Mouse (Mus musculus): ENCODE results near the gene Tom1. TPM values are rescaled to one million over a fixed set of nuclear protein-coding genes. Genes with fewer than 3 reads are reported as not detected.

Gene Tom1
- polyA plus RNA-seq, 1 experiment from 2014 or later: 14.4 TPM

- Histone ChIP-seq H3K4me1 (ENCODE audit: control insufficient read depth, low read depth, low read length) (peaks cover 16% of the 10 kb centered on the region), H3K27ac (ENCODE audit: low read length) (no peak overlapping the region), H3K4me3 (ENCODE audit: low read depth, low read length) (no peak overlapping the region), H3K27me3 (ENCODE audit: control insufficient read depth, insufficient read depth, low read depth, low read length) (no peaks in the 10 kb centered on the region), H3K4me2 (ENCODE audit: low read depth, low read length) (no peak overlapping the region), H3K9me3 (replicated peaks; ENCODE audit: control insufficient read depth, low read length) (no peaks in the 10 kb centered on the region), H3K9ac (ENCODE audit: low read depth, low read length) (no peak overlapping the region), H3K36me3 (ENCODE audit: control insufficient read depth, insufficient read depth) (no peaks in the 10 kb centered on the region; the same call in 1 of the 2 replicates)
- no peak for ATAC-seq (ENCODE audit: low read depth)
- WGBS (ENCODE audit: insufficient replicate concordance): 62% methylated on average over 2 of the region's 2 CpGs
These were observed 19.9 kb upstream of the Tom1 start for GRCm38 (mm10) chr8:75013557-75013956.

- Histone ChIP-seq H3K4me3 (ENCODE audit: low read depth, low read length) (no peak overlapping the region), H3K9ac (ENCODE audit: low read depth, low read length) (no peak overlapping the region), H3K4me2 (ENCODE audit: low read depth, low read length) (no peak overlapping the region), H3K4me1 (ENCODE audit: control insufficient read depth, low read depth, low read length) (peaks cover 16% of the 10 kb centered on the region), H3K36me3 (ENCODE audit: control insufficient read depth, insufficient read depth) (no peaks in the 10 kb centered on the region; the same call in 1 of the 2 replicates), H3K27ac (ENCODE audit: low read length) (no peak overlapping the region), H3K27me3 (ENCODE audit: control insufficient read depth, insufficient read depth, low read depth, low read length) (no peaks in the 10 kb centered on the region), H3K9me3 (replicated peaks; ENCODE audit: control insufficient read depth, low read length) (no peaks in the 10 kb centered on the region)
- WGBS (ENCODE audit: insufficient replicate concordance): 51% methylated on average over 3 of the region's 3 CpGs
- no peak for ATAC-seq (ENCODE audit: low read depth)
These were observed 19.5 kb upstream of the Tom1 start for GRCm38 (mm10) chr8:75013964-75014363.

GRCm38 (mm10) chr8:75015981-75016380 is 17.5 kb upstream of the Tom1 start:
- peak overlapping the region; percentile 42; the same call in 1 of the 2 replicates for H3K27ac ChIP-seq (ENCODE audit: low read length)

GRCm38 (mm10) chr8:75016422-75016821 is 17.1 kb upstream of the Tom1 start:
- Histone ChIP-seq H3K4me1 (ENCODE audit: control insufficient read depth, low read depth, low read length) (peaks cover 16% of the 10 kb centered on the region), H3K9ac (ENCODE audit: low read depth, low read length) (no peak overlapping the region), H3K9me3 (replicated peaks; ENCODE audit: control insufficient read depth, low read length) (no peaks in the 10 kb centered on the region), H3K27ac (ENCODE audit: low read length) (peak overlapping the region; percentile 42; the same call in 1 of the 2 replicates), H3K4me3 (ENCODE audit: low read depth, low read length) (no peak overlapping the region), H3K36me3 (ENCODE audit: control insufficient read depth, insufficient read depth) (peaks cover 2% of the 10 kb centered on the region), H3K27me3 (ENCODE audit: control insufficient read depth, insufficient read depth, low read depth, low read length) (no peaks in the 10 kb centered on the region), H3K4me2 (ENCODE audit: low read depth, low read length) (no peak overlapping the region)
- WGBS (ENCODE audit: insufficient replicate concordance): 41% methylated on average over 1 of the region's 1 CpGs
- ATAC-seq (ENCODE audit: low read depth): no peak

More at GRCm38 (mm10) chr8:75015981-75016380, 17.5 kb upstream of the Tom1 start:
- peaks cover 16% of the 10 kb centered on the region for H3K4me1 ChIP-seq (ENCODE audit: control insufficient read depth, low read depth, low read length)
- H3K36me3 ChIP-seq (ENCODE audit: control insufficient read depth, insufficient read depth): no peaks in the 10 kb centered on the region
- H3K27me3 ChIP-seq (ENCODE audit: control insufficient read depth, insufficient read depth, low read depth, low read length): no peaks in the 10 kb centered on the region
- H3K9me3 ChIP-seq (replicated peaks; ENCODE audit: control insufficient read depth, low read length): no peaks in the 10 kb centered on the region
- WGBS (ENCODE audit: insufficient replicate concordance): 42% methylated on average over 2 of the region's 2 CpGs
- no peak overlapping the region for H3K9ac ChIP-seq (ENCODE audit: low read depth, low read length)
- H3K4me2 ChIP-seq (ENCODE audit: low read depth, low read length): no peak overlapping the region
- peak; percentile 72 for ATAC-seq (ENCODE audit: low read depth)
- no peak overlapping the region for H3K4me3 ChIP-seq (ENCODE audit: low read depth, low read length)

GRCm38 (mm10) chr8:75018274-75018972 is 15.1 kb upstream of the Tom1 start:
- Histone ChIP-seq H3K27ac (ENCODE audit: low read length) (no peak overlapping the region), H3K4me3 (ENCODE audit: low read depth, low read length) (no peak overlapping the region), H3K9me3 (replicated peaks; ENCODE audit: control insufficient read depth, low read length) (no peaks in the 10 kb centered on the region), H3K36me3 (ENCODE audit: control insufficient read depth, insufficient read depth) (peaks cover 22% of the 10 kb centered on the region), H3K27me3 (ENCODE audit: control insufficient read depth, insufficient read depth, low read depth, low read length) (no peaks in the 10 kb centered on the region), H3K9ac (ENCODE audit: low read depth, low read length) (no peak overlapping the region), H3K4me1 (ENCODE audit: control insufficient read depth, low read depth, low read length) (peaks cover 16% of the 10 kb centered on the region), H3K4me2 (ENCODE audit: low read depth, low read length) (no peak overlapping the region)
- peak; percentile 21; the same call in 1 of the 2 replicates for ATAC-seq (ENCODE audit: low read depth)
- WGBS (ENCODE audit: insufficient replicate concordance): 61% methylated on average over 5 of the region's 5 CpGs

GRCm38 (mm10) chr8:75023660-75024316 is 9.7 kb upstream of the Tom1 start:
- no peak for ATAC-seq (ENCODE audit: low read depth)
- no peak overlapping the region for H3K9ac ChIP-seq (ENCODE audit: low read depth, low read length)
- H3K36me3 ChIP-seq (ENCODE audit: control insufficient read depth, insufficient read depth): peaks cover 42% of the 10 kb centered on the region
- H3K27ac ChIP-seq (ENCODE audit: low read length): no peak overlapping the region
- no peaks in the 10 kb centered on the region for H3K27me3 ChIP-seq (ENCODE audit: control insufficient read depth, insufficient read depth, low read depth, low read length)
- H3K4me3 ChIP-seq (ENCODE audit: low read depth, low read length): no peak overlapping the region
- no peaks in the 10 kb centered on the region for H3K4me1 ChIP-seq (ENCODE audit: control insufficient read depth, low read depth, low read length)
- no peak overlapping the region for H3K4me2 ChIP-seq (ENCODE audit: low read depth, low read length)
- WGBS (ENCODE audit: insufficient replicate concordance): 72% methylated on average over 3 of the region's 3 CpGs
- H3K9me3 ChIP-seq (replicated peaks; ENCODE audit: control insufficient read depth, low read length): no peaks in the 10 kb centered on the region

- no peaks in the 10 kb centered on the region for H3K9me3 ChIP-seq (replicated peaks; ENCODE audit: control insufficient read depth, low read length)
- 84% methylated on average over 4 of the region's 4 CpGs for WGBS (ENCODE audit: insufficient replicate concordance)
- peaks cover 50% of the 10 kb centered on the region for H3K36me3 ChIP-seq (ENCODE audit: control insufficient read depth, insufficient read depth)
- no peaks in the 10 kb centered on the region for H3K4me1 ChIP-seq (ENCODE audit: control insufficient read depth, low read depth, low read length)
- H3K9ac ChIP-seq (ENCODE audit: low read depth, low read length): no peak overlapping the region
- no peak overlapping the region for H3K4me3 ChIP-seq (ENCODE audit: low read depth, low read length)
- ATAC-seq (ENCODE audit: low read depth): no peak
- H3K27me3 ChIP-seq (ENCODE audit: control insufficient read depth, insufficient read depth, low read depth, low read length): no peaks in the 10 kb centered on the region
- H3K4me2 ChIP-seq (ENCODE audit: low read depth, low read length): no peak overlapping the region
- no peak overlapping the region for H3K27ac ChIP-seq (ENCODE audit: low read length)
These were observed 7.7 kb upstream of the Tom1 start for GRCm38 (mm10) chr8:75025809-75026208.

GRCm38 (mm10) chr8:75030453-75031024 is 3.0 kb upstream of the Tom1 start:
- H3K4me2 ChIP-seq (ENCODE audit: low read depth, low read length): no peak overlapping the region
- WGBS (ENCODE audit: insufficient replicate concordance): 88% methylated on average over 3 of the region's 3 CpGs
- ATAC-seq (ENCODE audit: low read depth): no peak
- no peaks in the 10 kb centered on the region for H3K9me3 ChIP-seq (replicated peaks; ENCODE audit: control insufficient read depth, low read length)
- no peak overlapping the region for H3K9ac ChIP-seq (ENCODE audit: low read depth, low read length)
- no peak overlapping the region for H3K27ac ChIP-seq (ENCODE audit: low read length)
- peaks cover 14% of the 10 kb centered on the region for H3K4me1 ChIP-seq (ENCODE audit: control insufficient read depth, low read depth, low read length)
- H3K4me3 ChIP-seq (ENCODE audit: low read depth, low read length): no peak overlapping the region
- peaks cover 16% of the 10 kb centered on the region for H3K36me3 ChIP-seq (ENCODE audit: control insufficient read depth, insufficient read depth)
- H3K27me3 ChIP-seq (ENCODE audit: control insufficient read depth, insufficient read depth, low read depth, low read length): no peaks in the 10 kb centered on the region

GRCm38 (mm10) chr8:75032961-75033360 is 544 bp upstream of the Tom1 start:
- H3K27me3 ChIP-seq (ENCODE audit: control insufficient read depth, insufficient read depth, low read depth, low read length): no peaks in the 10 kb centered on the region
- ATAC-seq (ENCODE audit: low read depth): no peak
- 0 out of 2 replicates have a peak overlapping the region, but pooled peaks have one; percentile 37 for H3K27ac ChIP-seq (ENCODE audit: low read length)
- peaks cover 11% of the 10 kb centered on the region for H3K36me3 ChIP-seq (ENCODE audit: control insufficient read depth, insufficient read depth)
- peak overlapping the region; percentile 34 for H3K9ac ChIP-seq (ENCODE audit: low read depth, low read length)
- peak overlapping the region; percentile 83 for H3K4me3 ChIP-seq (ENCODE audit: low read depth, low read length)
- 61% methylated on average over 5 of the region's 5 CpGs for WGBS (ENCODE audit: insufficient replicate concordance)
- peaks cover 14% of the 10 kb centered on the region for H3K4me1 ChIP-seq (ENCODE audit: control insufficient read depth, low read depth, low read length)
- no peaks in the 10 kb centered on the region for H3K9me3 ChIP-seq (replicated peaks; ENCODE audit: control insufficient read depth, low read length)
- H3K4me2 ChIP-seq (ENCODE audit: low read depth, low read length): peak overlapping the region; percentile 99

All from liver, embryonic 16.5 days (tissue).